Mouse (Mus musculus) bone marrow, adult 2 months (tissue): ENCODE data around the gene Optc.

ENCODE experiments used
- CTCF ChIP-seq: fragments of 200-500 bp; IDR thresholded peaks from 2 replicates; pipeline ENCODE4 v1.5.1; 2011; ENCODE audit warnings: low read length, control low read depth; ENCODE audit not compliant: control insufficient read depth, insufficient read depth
- POLR2A ChIP-seq: fragments of 200-500 bp; IDR thresholded peaks from 2 replicates; pipeline ENCODE4 v1.6.1; 2011; ENCODE audit warnings: low read depth, mild to moderate bottlenecking, control low read depth, low read length, borderline replicate concordance; ENCODE audit not compliant: control insufficient read depth

DNA sequence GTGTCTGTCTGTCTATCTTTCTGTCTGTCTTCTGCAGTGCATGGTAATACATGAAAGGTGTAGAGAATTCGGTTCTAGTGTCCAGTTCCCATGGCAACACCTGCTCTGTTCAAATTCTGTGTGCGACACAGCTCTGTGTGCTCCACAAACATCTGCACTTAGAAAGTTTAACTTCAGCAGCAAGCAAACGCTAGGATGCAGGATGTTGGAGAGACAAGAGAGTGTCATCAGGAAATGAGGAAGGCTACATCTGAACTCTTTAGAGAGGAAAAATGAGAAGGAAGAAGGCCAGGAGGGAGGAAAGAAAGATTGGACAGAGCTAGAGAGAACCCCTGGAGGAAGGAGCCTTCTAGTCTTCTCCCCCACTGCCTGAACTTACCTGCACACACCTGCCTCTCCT is 13.1 kb upstream of the Optc start:
- TF ChIP-seq CTCF (no peak), POLR2A (no peak)
